Mouse (Mus musculus): ENCODE data around the gene Xaf1. TPM values are rescaled to one million over a fixed set of nuclear protein-coding genes. Genes with fewer than 3 reads are reported as not detected.

Xaf1 gene
- 1.6 and 1.9 TPM in 2 replicates for polyA plus RNA-seq (2015; fragmentation: Nextera tagmentation; extraction: Ambion mirVana)

- H3K4me1 ChIP-seq (replicated peaks) = no peaks in the 10 kb centered on the region
- no peaks in the 10 kb centered on the region for H3K9me3 ChIP-seq
- no peak within 1 kb of the TSS for H3K27ac ChIP-seq
- H3K9ac ChIP-seq (replicated peaks) = no peak within 1 kb of the TSS
- H3K4me3 ChIP-seq (replicated peaks) = no peak within 1 kb of the TSS
- H3K27me3 ChIP-seq = no peaks in the 10 kb centered on the region
- WGBS = 25% methylated on average over 6 of the region's 6 CpGs
- no peak for ATAC-seq
- no peaks in the 10 kb centered on the region for H3K36me3 ChIP-seq
- no peak within 1 kb of the TSS for H3K4me2 ChIP-seq (replicated peaks)
Measured at GRCm38 (mm10) chr11:72301334-72301733, at the start of gene Xaf1. TSS of gene Xaf1 (plus strand) at chr11:72301629.

- no peaks in the 10 kb centered on the region for H3K4me1 ChIP-seq (replicated peaks)
- no peak overlapping the region for H3K27ac ChIP-seq
- H3K27me3 ChIP-seq = no peaks in the 10 kb centered on the region
- 91% methylated on average over 4 of the region's 4 CpGs for WGBS
- H3K4me3 ChIP-seq (replicated peaks) = no peak overlapping the region
- no peak for ATAC-seq
- H3K9ac ChIP-seq (replicated peaks) = no peak overlapping the region
- no peaks in the 10 kb centered on the region for H3K36me3 ChIP-seq
- H3K9me3 ChIP-seq = no peaks in the 10 kb centered on the region
- H3K4me2 ChIP-seq (replicated peaks) = no peak overlapping the region
Measured at GRCm38 (mm10) chr11:72255629-72256028, 45.8 kb upstream of the Xaf1 start.

DNA sequence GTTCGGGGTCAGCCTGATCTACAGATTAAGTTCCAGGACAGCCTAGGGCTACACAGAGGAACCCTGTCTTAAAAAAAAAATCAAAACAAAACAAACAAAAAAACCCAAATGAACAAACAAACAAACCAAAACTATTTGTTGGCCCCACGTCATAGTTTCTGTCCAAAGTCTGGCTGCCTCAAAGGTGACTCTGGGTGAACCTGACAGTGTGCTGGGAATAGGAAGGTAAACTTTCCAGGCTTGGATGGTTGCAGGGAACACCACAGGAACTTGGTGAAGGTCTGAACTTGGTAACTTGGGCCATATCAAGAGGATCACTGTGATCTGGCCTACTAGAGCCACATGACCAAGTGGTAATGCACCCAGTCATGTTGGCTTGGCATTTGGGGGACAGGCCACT is 45.0 kb upstream of the Xaf1 start:
- H3K9ac ChIP-seq (replicated peaks) = no peak overlapping the region
- 86% methylated on average over 2 of the region's 2 CpGs for WGBS
- no peak for ATAC-seq

GRCm38 (mm10) chr11:72265483-72265882 is 35.9 kb upstream of the Xaf1 start:
- Histone ChIP-seq H3K4me2 (replicated peaks) (peak overlapping the region; percentile 83; the same call in 1 of the 2 replicates), H3K4me1 (replicated peaks) (peaks cover 21% of the 10 kb centered on the region), H3K9me3 (no peaks in the 10 kb centered on the region), H3K27me3 (peaks cover 52% of the 10 kb centered on the region), H3K36me3 (no peaks in the 10 kb centered on the region), H3K9ac (replicated peaks) (no peak overlapping the region), H3K27ac (no peak overlapping the region), H3K4me3 (replicated peaks) (0 out of 2 replicates have a peak overlapping the region, but pooled peaks have one; percentile 3)
- ATAC-seq = no peak
- WGBS = 8% methylated on average over 11 of the region's 11 CpGs

More for the DNA sequence above, 45.0 kb upstream of the Xaf1 start:
- no peak overlapping the region for H3K27ac ChIP-seq
- H3K27me3 ChIP-seq = no peaks in the 10 kb centered on the region
- H3K36me3 ChIP-seq = no peaks in the 10 kb centered on the region
- no peak overlapping the region for H3K4me3 ChIP-seq (replicated peaks)
- no peak overlapping the region for H3K4me2 ChIP-seq (replicated peaks)
- no peaks in the 10 kb centered on the region for H3K9me3 ChIP-seq
- no peaks in the 10 kb centered on the region for H3K4me1 ChIP-seq (replicated peaks)

DNA sequence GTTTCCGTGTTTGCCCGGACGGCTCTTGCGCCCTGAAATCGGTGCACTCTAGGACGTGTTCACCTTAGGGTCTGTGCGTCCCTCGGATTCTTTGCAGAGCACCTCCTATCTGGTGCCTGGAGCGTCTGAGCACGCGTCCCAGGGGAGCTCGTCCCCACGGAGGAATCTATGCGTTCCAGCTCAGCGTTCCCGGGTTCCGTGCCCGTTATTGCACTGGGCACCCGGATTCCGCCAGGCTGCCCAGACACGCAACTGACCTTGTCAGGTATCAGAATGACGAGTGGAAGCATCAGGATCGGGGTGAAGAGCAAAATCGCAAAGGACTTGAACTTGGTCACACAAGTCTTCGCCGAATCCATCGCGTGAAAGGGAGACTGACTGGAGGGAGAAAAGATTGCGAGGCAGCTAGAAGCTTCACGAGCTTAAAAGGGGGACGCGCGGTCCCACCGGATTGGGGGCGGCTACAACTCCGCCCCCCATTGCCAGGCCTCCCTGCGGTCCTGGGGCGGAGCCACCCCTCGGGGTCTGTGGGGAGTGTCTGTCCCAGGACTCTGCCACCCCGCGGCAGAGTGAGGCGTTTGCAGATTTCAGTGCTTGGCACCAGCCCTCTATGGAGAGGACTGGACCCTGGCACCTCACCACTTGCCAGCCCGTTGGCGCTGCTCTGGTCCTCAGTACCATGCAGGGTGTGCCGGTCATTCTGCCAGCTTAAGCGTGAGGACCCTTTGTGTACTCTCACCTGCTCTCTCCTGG is 35.0 kb upstream of the Xaf1 start:
- WGBS = 1% methylated on average over 46 of the region's 46 CpGs
- Histone ChIP-seq H3K36me3 (no peaks in the 10 kb centered on the region), H3K27me3 (peaks cover 52% of the 10 kb centered on the region)

GRCm38 (mm10) chr11:72266960-72267560 is 34.4 kb upstream of the Xaf1 start, which contains the start of gene Slc13a5:
TSS of gene Slc13a5 (minus strand) at chr11:72267222.
- peak within 1 kb of the TSS; percentile 45 for H3K4me3 ChIP-seq (replicated peaks)
- H3K4me2 ChIP-seq (replicated peaks) = peak within 1 kb of the TSS; percentile 83
- H3K9me3 ChIP-seq = no peaks in the 10 kb centered on the region
- peaks cover 52% of the 10 kb centered on the region for H3K27me3 ChIP-seq
- 2% methylated on average over 36 of the region's 36 CpGs for WGBS
- H3K36me3 ChIP-seq = no peaks in the 10 kb centered on the region
- peak; percentile 69 for ATAC-seq
- peak within 1 kb of the TSS; percentile 55 for H3K9ac ChIP-seq (replicated peaks)
- no peak within 1 kb of the TSS for H3K27ac ChIP-seq
- H3K4me1 ChIP-seq (replicated peaks) = peaks cover 21% of the 10 kb centered on the region

More for the DNA sequence above, 35.0 kb upstream of the Xaf1 start:
- peak; percentile 92 for ATAC-seq
- H3K4me3 ChIP-seq (replicated peaks) = peak overlapping the region; percentile 45
- no peaks in the 10 kb centered on the region for H3K9me3 ChIP-seq
- H3K4me2 ChIP-seq (replicated peaks) = peak overlapping the region; percentile 83
- peak overlapping the region; percentile 55 for H3K9ac ChIP-seq (replicated peaks)
- peaks cover 21% of the 10 kb centered on the region for H3K4me1 ChIP-seq (replicated peaks)
- no peak overlapping the region for H3K27ac ChIP-seq

GRCm38 (mm10) chr11:72271761-72272160 is 29.7 kb upstream of the Xaf1 start:
- no peak overlapping the region for H3K9ac ChIP-seq (replicated peaks)
- peaks cover 18% of the 10 kb centered on the region for H3K27me3 ChIP-seq
- H3K27ac ChIP-seq = no peak overlapping the region
- 67% methylated on average over 1 of the region's 1 CpGs for WGBS
- no peak for ATAC-seq
- H3K9me3 ChIP-seq = no peaks in the 10 kb centered on the region
- no peak overlapping the region for H3K4me3 ChIP-seq (replicated peaks)
- no peak overlapping the region for H3K4me2 ChIP-seq (replicated peaks)
- peaks cover 6% of the 10 kb centered on the region for H3K4me1 ChIP-seq (replicated peaks)
- H3K36me3 ChIP-seq = no peaks in the 10 kb centered on the region

DNA sequence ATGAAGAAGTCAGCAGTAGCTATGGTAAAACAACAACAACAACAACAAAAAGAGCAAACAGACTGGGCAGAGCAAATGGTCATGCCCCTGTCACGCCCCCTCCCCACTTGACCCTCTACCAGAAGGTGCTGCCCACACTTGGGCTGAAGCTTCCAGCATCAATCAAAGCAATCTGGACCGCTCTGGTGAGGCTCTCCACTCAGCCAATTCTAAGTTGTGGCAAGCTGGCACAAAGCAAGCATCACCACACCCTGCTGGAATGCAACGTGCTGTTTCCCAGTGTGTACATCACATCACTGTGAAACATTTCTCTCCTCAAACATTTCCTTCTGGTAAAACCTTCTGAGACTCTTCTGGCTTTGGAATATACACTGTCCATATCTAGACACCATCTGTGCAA is 28.1 kb upstream of the Xaf1 start:
- WGBS = 79% methylated on average over 3 of the region's 3 CpGs

GRCm38 (mm10) chr11:72281143-72281851 is 20.1 kb upstream of the Xaf1 start:
- no peak overlapping the region for H3K27ac ChIP-seq
- no peaks in the 10 kb centered on the region for H3K36me3 ChIP-seq
- H3K27me3 ChIP-seq = no peaks in the 10 kb centered on the region
- 84% methylated on average over 5 of the region's 5 CpGs for WGBS
- no peaks in the 10 kb centered on the region for H3K9me3 ChIP-seq
- H3K9ac ChIP-seq (replicated peaks) = no peak overlapping the region
- ATAC-seq = no peak
- H3K4me2 ChIP-seq (replicated peaks) = no peak overlapping the region
- H3K4me1 ChIP-seq (replicated peaks) = no peaks in the 10 kb centered on the region
- no peak overlapping the region for H3K4me3 ChIP-seq (replicated peaks)

More for the DNA sequence above, 28.1 kb upstream of the Xaf1 start:
- Histone ChIP-seq H3K36me3 (no peaks in the 10 kb centered on the region), H3K9me3 (no peaks in the 10 kb centered on the region), H3K27me3 (0 out of 2 replicates have a peak, but pooled peaks cover 2% of the 10 kb centered on the region), H3K4me1 (replicated peaks) (no peaks in the 10 kb centered on the region), H3K4me2 (replicated peaks) (no peak overlapping the region), H3K27ac (no peak overlapping the region), H3K4me3 (replicated peaks) (no peak overlapping the region), H3K9ac (replicated peaks) (no peak overlapping the region)
- ATAC-seq = no peak

DNA sequence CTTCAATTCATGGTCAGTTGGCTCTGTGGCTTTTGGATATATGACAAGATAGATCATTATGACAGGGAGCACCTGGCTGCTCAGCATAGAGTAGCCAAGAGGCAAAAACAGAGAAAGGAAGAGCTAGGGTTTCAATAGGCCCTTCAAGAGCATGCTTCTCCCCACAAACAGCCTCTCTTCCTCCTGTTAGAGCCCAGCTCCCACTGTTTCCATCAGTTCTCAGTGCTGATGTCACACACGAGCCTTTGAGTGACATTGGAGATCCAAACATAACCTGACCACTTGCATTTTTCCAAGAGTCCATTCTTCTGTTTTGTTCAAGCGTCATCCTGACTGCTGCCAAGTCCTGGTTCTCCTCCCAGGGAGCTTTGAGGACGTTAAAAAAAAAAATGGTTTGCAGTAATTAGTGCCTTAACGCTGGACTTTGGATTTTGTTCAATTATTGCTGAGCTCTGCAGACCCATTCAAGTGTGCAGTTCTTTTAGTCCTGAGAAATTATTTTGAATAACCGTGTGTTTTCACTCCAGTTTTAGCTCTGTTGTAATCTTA is 19.5 kb upstream of the Xaf1 start:
- no peak overlapping the region for H3K9ac ChIP-seq (replicated peaks)
- no peak for ATAC-seq
- H3K4me2 ChIP-seq (replicated peaks) = no peak overlapping the region
- H3K27ac ChIP-seq = no peak overlapping the region
- no peaks in the 10 kb centered on the region for H3K27me3 ChIP-seq
- no peak overlapping the region for H3K4me3 ChIP-seq (replicated peaks)
- H3K9me3 ChIP-seq = no peaks in the 10 kb centered on the region
- no peaks in the 10 kb centered on the region for H3K4me1 ChIP-seq (replicated peaks)
- WGBS = 70% methylated on average over 5 of the region's 5 CpGs
- H3K36me3 ChIP-seq = no peaks in the 10 kb centered on the region

GRCm38 (mm10) chr11:72283486-72284224 is 17.8 kb upstream of the Xaf1 start:
- no peak for ATAC-seq
- Histone ChIP-seq H3K36me3 (no peaks in the 10 kb centered on the region), H3K9ac (replicated peaks) (no peak overlapping the region), H3K9me3 (no peaks in the 10 kb centered on the region), H3K27ac (no peak overlapping the region), H3K27me3 (no peaks in the 10 kb centered on the region), H3K4me2 (replicated peaks) (no peak overlapping the region), H3K4me3 (replicated peaks) (no peak overlapping the region), H3K4me1 (replicated peaks) (no peaks in the 10 kb centered on the region)
- WGBS = 88% methylated on average over 16 of the region's 16 CpGs
